Mouse (Mus musculus) embryo, embryonic 9.5 days (tissue): ENCODE measurements around the gene Abcc12.
A peak's percentile ranks its signal among the peaks of the same experiment; 100 is the strongest.

Source experiments
- DNase-seq: peaks from one replicate; pipeline ENCODE4 v3.0.0-alpha.2; 2017; ENCODE audit errors: extremely low spot score

Gene Abcc12

DNA sequence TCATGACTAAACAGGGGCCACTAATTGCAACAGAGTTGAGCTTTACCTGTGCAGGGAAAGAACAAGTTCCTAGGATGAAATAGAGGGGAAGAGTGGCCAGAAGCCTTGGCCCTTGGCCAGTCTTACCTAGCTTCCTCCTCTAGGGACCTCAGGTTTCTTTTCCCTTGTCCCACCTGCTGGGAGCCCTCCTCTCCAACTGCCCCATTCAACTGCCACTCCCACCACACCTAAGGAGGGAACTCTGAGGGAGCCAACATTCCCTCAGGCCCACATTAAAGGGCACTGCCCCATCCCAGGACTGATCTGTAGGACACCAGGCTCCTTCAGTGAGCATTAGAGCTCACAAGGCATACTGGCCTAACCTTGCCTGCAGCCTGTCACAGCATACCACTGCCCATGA is at the start of gene Abcc12:
Gene Abcc12, minus strand, starts transcription at position 229 of the 400 bp plus-strand sequence.
- no peak for DNase-seq

DNA sequence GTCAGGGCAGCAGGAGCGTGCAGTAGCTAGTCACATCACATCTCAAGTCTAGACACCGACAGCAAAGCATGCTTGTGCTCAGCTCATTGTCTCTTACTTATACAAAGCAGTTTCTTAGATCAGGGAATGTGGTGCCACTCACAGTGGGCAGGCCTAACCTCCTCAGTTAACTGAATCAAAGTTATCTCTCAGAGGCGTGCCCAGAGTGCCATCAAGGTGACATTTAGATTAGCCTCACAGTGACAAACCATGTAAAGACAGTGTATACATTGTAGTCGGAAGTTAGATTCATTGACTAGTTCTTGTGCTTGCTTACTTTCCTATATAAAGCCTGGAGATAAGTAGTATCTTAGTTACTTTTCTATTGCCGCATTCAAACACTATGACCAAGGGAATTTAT is 49.7 kb upstream of the Abcc12 start:
- DNase-seq = no peak

DNA sequence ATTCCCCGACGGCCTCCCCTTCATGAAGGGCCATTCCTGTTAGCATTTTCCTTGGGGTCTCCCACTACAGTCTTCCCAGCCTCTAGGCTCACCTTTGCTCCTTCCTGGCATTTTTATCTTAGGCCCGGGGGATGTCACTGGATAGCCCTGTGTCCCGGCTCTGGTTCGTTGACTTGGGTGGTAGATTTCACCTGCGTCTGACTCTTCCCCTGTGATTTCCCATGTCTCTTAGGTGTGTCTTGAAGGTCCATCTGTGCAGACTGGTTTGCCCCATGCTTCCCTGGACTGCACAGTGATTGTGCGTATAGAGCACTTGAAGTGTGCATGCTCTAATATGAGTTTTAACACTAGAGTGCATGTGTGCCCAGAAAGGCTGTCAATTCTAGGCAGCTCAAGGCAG is 44.4 kb upstream of the Abcc12 start:
- no peak for DNase-seq

DNA sequence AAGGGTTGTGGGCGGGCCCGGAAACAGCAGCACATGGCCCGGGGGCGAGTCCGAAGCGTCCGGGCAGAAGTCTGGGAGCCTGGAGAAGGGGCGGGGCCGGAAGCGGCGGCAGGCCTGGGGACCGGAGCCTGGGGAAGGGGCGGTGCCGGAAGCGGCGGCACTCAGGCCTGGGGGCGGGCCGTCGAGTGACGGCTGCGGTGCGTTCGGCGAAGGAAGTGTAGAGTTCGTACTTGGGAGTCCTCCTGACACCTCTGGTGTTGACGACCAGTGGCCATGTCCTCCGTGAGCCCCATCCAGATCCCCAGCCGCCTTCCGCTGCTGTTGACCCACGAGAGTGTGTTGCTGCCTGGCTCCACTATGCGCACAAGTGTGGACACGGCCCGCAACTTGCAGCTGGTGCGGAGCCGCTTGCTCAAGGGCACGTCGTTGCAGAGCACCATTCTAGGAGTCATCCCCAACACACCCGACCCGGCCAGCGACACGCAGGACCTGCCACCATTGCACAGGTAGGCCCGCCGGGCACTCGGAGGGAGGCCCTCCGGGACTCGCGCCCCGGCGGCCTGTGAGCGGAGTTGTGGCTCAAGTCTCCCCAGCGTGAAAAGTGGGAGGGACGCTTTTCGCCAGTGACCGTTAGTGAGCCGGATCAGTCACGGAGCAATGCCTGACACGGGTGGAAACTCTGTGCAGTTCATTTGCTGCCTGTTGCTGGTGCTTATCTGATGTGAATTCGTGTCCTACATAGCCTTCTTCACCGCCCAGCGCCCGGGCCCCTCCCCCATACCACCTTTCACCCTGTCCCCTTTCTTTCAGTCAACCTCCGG is 43.6 kb upstream of the Abcc12 start, which contains the start of gene Lonp2:
Gene Lonp2, plus strand, starts transcription at position 133 of the 821 bp plus-strand sequence.
- DNase-seq = peak; percentile 97

DNA sequence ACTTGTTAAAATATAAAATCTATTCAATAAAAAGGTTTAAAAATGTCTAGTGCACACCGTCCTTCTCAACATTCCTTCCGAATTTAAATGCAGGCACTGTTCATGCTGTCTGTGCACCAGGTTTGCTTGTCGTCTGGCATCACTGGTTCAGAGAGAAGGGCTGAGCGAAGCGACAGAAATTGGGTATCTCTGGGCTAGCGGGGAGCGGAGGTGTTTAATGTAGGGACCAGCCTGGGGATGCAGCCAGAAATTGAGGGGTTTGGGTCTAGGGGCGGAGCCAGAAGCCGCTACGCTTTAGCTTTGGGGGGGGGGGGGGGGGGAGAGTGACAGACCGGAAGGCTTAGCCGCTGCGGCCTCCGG is 43.0 kb upstream of the Abcc12 start:
- DNase-seq = no peak

DNA sequence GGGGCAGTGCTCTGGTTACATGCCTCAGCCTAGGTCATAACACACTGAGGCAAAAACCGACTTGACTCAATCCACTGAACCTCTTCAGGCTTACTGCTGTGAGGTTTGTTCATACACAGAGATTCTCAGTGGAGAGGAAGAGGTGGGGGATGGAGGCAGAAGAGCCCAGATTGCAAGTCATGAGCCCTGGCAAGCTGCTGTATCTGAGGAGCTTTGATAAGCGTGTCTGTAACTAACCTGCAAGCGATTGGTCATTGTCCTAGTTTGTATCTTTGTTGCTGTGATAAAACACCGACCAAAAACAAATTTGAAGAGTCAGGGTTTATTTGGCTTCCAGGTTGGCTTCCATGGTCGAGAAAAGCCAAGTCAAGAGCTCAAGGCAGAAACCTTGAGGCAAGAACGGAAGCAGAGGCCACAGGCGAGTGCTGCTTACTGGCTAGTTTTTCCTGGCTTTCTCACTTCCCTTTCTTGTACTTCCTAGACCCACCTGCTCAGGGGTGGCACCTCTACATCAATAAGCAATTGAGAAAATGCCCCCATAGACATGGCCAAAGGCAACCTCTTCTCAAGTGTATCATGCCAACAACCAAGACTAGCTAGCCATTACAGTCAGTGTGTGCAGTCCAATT is 37.4 kb upstream of the Abcc12 start:
- DNase-seq = no peak

DNA sequence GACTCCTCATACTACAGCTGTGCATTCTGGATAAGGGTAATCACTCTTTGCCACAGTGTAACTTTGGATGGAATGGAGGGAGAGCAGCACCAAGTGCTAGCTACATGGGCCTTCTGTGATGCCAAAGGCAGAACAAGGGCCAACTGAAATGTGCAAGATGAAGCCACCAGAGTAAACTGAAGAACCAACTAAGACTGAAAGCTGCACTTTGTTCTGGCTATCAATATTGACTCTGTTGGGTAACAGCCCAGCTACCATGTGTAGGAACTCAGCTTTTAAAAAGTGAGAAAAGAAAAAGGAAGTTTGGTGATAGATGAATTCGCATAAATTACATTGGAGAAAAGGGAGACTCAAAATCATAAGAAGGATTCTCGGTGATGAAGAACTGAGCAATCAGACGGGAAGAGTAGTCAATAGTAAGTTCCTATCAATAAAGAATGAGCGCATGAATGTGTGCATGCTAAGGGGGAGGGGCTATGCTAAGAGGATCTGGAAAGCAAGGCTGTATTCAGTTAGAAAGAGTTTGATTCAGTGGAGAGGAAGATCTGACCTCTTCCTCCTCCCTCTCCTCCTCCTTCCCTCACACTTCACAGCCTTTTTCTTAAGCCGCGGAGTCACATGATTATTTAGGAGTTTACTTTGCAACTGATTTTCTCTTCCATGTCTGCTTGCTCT is 34.7 kb upstream of the Abcc12 start:
- DNase-seq = no peak

DNA sequence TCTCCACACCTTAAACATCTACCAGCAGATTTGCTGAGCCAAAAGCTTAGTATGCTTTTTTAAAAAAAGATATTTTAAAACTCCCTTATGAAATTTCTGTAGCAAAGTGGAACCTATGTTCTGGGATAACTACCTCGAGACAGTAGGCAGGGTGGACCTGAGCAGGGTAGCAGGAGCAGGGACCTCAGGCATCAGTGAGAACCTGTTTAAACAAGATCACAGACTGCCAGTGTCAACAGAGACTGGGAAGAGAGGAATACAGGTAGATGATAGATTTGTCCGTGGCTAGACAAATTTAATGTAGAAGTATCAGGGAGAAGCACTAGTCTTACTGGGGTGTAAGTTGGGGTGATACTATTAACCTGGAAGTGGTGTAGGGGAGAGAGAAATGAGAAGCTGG is 33.3 kb upstream of the Abcc12 start:
- no peak for DNase-seq

DNA sequence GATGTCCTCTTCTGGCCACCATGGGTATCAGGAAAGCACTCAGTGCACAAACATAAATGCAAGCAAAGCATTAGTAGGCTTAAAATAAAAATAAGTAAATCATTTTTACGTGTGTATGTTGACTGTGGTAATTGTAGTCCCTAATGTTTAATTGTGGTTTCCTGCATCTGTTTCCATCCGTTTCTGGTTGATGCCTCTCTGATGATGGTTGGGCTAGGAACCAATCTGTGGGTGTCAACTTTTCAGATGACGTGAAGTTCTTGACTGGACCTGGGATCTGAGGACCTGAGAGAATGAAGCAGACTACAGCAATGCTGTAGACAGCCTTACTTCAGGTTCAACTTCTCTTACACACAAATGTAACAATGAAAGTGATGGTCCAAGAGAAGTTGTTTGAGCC is 24.2 kb upstream of the Abcc12 start:
- no peak for DNase-seq

DNA sequence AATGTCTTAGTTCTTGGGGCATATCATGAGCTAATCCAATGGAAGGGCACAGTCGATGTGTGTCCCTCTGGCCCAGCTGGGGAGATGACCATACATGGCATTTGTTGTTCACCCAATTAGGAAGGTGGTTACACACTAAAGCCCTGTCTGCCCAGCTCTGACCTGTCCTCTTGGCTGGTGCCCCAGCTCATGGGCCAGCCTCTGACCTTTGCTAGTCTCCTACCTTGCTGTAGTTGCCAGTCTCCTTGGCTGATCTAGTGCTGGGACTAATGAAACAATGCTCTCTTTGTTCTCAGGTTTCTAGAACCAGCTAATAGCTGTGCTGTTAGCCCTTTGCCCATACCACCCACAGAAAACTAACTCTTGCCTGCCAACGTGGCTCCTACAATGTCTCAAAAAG is 22.7 kb upstream of the Abcc12 start:
- no peak for DNase-seq

DNA sequence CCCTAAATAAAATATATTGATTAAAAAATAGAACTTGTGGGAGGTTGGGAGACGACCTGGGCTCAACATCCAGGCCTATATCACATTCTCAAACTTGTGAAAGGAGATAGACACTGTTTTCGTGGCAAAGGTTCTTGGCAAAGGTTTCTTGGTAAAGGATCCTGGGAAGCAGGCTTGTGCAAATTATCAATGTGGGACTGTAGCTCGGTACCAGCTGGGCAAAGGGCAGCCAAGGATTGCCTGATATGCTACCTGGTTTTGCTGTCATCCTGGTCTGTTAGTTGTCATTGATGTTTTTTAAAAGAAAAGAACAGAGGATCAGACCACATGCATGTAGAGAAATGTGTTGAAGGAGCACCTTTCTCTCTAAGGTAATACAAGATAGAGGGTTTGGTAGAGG is 19.8 kb upstream of the Abcc12 start:
- DNase-seq = no peak

DNA sequence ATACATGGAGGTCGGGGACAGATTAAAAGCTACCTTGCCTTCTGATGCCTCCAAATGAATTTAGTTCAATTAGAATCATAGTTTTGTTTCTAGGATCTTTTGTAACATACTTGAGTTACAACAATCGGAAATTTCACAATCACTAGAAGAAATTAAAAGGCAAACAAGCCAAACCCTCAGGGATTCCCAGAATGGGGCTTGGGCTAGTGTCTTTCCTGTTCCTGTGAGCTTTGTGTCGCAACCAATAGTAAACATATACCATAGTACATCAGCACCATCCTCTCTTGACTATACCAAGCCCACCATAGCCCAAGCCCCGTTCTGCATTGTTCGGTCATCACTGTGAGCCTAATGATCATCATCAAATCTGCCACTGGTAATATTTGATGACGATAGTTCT is 18.8 kb upstream of the Abcc12 start:
- no peak for DNase-seq

DNA sequence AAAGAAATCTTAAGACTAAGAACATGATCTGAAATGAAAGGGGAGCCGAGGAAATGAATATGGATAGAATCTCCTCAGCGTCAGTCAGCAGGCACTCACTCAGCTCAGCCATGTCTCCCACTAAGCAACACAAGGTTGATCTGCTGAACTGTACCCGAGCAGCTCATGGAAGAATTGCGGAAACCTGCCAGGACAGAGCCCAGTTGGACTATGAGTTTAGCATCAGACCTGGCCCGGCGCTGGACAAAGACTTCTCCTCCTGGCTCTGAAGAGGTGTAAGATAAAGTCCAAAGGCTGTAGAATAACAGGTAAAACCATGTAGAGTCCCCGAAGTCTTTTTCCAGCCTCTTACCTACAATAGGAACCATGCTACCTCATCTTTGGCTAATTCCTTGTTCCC is 17.2 kb upstream of the Abcc12 start:
- DNase-seq = no peak

DNA sequence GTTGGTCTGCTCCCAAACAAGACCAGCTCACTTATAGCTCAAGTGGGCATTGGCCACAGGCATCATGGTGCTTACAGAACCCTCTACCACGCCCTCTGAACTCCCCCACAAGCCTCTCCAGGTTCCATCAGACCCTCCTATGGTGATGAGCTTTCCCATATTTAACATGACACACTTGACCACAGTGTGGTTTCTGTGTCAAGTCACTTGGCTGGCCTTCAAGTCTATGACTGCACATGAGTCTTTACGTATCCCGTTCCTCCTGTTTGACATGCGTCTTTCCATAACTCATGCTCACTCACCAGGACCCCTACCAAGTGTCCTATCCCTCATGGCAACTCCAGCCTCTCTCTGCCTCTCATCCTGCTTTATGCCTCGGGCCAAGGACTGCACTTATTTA is 15.2 kb upstream of the Abcc12 start:
- no peak for DNase-seq

DNA sequence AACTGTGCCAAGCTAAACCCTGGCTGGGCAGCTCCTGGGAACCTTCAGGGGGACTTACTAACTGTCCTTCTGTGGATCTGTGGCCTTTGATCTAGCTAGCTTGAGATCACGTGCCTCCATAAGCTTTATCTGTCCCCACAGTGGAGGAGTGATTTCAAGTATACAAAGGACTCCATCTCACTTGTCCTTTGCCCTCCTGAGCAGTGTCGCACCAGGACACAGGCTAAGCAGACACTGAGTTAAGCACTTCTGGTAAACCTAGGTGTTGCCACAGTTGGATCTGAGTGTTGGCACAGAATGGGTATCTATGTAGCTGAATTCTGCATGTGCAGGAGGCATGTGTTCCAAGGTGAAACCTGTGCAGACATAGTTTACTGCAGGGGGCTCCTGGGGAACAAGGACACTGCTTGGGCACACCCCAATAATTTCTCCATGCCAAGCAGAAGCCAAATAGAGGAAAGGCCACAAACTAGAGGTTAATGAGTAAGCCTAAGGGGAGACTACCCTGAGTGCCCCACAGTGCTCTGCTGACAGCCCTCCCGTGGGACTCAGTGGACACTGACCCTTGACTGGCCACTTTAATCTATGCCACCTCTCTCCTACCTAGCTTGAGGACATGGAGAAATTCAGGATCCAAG is 13.8 kb upstream of the Abcc12 start:
- no peak for DNase-seq

DNA sequence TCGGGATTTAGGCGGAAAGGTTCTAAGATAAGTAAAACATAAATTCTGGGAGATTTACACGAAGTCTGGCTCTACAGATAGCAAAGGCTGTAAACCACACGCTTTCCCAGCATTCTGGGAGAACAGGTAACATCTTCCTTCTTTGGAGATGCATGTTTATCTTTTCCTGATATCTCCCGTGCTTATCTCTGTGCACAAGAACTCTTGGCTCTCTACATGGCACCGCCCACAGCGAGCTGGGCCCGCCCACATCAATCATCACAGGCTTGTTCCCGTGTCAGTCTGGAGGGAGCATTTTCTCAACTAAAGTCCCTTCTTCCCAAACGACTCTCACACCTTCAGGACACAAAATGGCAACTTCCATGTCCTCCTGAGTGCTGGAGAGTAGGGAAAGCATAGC is 12.6 kb upstream of the Abcc12 start:
- DNase-seq = no peak

DNA sequence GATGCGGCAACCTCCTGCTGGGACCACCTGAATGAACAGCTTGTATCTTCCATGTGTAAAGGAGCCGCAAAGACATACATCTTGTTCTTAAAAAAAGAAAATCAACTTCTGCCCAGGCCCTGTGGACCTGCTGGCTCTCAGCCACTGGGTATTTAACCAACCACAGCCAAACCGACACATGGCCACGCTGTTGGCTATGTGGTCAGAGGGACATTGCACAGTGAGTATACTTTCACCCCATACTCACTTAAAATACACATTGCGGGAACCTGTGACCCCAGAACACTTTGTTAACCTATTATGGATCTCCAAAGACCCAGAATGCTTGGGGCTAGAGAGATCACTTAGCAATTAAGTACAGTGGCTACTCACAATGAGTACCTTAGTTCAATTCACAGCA is 7.9 kb upstream of the Abcc12 start:
- no peak for DNase-seq

DNA sequence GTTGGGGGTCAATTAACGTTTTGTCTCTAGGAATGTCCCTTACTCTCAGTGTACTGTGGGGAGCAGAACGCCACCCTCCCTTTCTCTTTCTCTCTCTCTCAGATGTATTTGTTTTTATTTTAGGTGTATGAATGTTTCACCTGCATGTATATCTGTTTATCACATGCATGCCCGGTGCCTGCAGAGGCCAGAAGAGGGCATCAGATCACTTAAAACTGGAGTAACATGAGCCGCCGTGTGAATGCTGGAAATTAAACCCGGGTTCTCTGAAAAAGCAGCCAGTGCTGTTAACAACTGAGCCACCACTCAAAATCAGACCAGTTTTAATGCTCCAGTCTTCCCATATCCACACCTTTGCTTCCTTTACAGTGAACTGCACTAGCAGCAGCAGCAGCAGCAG is 6.2 kb upstream of the Abcc12 start:
- no peak for DNase-seq

DNA sequence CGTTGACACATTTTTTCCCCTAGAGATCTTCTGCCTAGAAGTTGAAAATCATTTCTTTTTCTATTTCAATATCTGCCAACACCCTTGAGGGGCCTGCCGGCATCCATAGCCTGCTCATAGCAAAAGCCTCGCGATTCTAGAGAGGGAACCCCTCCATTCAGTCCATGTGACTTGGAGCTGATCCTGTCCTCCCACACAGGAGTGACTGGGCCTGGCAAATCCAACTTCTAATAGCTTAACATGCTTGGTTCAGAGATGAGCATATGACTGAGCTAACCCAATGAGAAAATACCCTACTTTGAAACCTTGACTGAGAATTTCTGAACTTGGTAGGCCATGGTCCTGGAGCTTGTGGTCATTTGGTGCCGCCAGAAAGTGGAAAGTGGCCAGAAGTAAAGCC is 5.6 kb upstream of the Abcc12 start:
- DNase-seq = no peak

DNA sequence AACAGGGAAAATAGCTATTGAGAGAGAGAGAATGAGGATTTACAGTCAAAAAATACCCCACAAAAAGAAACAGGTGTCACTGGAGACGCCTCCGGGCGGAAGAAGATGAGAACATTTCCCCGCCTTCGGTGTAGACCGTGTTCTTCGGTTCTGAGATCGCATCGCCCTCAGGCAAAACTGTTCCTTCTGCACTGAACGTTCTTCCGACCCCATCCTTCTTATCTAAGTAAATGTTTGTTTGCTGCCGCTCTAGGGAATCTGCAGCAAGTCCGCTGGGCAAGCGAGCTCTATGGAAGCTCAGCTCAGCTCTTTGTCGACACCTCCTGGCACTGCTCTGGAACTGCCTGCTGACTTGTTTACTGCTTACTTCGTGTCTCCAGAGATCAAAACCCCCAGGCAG is 5.0 kb upstream of the Abcc12 start:
- peak; percentile 78 for DNase-seq

DNA sequence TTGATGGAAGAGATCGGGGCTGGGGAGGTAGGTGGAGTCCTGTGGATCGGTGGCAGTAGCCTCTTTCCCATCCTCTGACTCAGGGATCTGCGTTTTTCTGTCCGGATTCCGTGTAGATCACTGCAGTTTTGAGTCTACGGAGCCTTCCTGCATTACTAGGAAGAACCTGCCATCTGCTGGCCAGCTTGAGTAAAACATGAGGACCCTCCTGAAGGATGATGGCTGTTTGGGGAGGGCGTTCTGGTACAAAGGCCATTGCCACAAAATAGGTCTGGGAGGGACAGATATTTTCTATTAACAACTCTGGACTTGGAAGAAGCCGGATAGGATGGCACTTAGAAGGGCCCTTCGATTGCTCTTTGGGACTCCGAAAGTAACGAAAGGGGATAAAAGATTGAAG is 4.6 kb upstream of the Abcc12 start:
- DNase-seq = peak; percentile 85

DNA sequence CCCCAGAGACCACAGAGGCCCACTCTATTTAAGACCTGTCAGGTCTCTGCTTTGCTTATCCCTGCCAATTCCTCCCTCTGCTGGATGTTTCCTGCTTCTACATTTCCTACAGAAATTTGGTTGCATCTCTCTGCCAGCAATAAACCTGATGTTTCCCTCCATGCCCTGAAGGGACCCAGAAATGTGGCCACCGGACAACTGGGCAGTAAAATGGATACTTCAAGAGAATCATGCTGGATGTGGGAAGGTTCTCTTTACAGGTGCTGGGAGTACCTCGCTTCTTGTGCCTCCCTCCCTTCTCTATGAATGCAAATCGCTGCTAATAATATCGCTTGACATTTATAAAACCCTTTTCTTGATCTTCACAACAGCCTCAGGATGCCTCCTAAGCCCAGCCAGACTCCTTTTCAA is 1.4 kb upstream of the Abcc12 start:
- DNase-seq = no peak

DNA sequence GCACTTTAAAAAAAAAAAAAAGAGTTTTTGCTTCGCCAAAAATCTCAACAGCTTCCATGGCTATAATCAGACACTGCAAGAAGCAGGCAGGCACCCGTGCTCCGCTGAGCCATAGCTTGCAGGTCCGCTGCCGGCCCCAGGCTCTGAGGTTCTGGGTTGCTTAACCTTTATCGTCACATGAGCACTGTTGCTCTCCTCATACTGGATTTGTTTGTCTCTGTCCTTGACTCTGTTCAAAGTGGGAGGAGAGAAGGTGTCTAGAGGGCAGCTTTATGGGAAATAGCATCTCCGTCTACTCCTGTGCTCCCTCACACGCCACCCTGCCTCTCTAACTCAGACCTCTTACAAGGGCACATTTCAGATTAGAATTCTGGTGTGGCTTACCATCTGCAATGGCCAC is 1.8 kb downstream of the Abcc12 start:
- no peak for DNase-seq
